Mouse (Mus musculus): Measurements from ENCODE around the gene Spry2. TPM values are rescaled to one million over a fixed set of nuclear protein-coding genes. Genes with fewer than 3 reads are reported as not detected.

Gene Spry2
- polyA plus RNA-seq, 1 experiment = 4.5 TPM

GRCm38 (mm10) chr14:105876375-105876774 lies 20.2 kb downstream of the Spry2 start:
- Histone ChIP-seq H3K27ac (ENCODE audit: insufficient read depth, low read length) (no peak overlapping the region), H3K27me3 (ENCODE audit: control insufficient read depth, insufficient read depth, low read length) (no peaks in the 10 kb centered on the region), H3K4me3 (ENCODE audit: extremely low read depth, insufficient read depth, insufficient read length) (no peak overlapping the region), H3K4me1 (ENCODE audit: control insufficient read depth, insufficient read depth, insufficient read length) (no peaks in the 10 kb centered on the region), H3K36me3 (ENCODE audit: control insufficient read depth, insufficient read depth, low read length) (no peaks in the 10 kb centered on the region)
- no peak for DNase-seq (ENCODE audit: low read depth in 1 of 2, low spot score in 2 of 2)
- TF ChIP-seq POLR2A (IDR thresholded peaks at IDR 0.05; ENCODE audit: low read depth, low read length) (no peak), CTCF (IDR thresholded peaks at IDR 0.05; ENCODE audit: extremely low read depth, insufficient read depth, insufficient read length, insufficient replicate concordance) (no peak)
- 96% methylated on average over 7 of the region's 7 CpGs for WGBS

- no peak for TF ChIP-seq CTCF (IDR thresholded peaks at IDR 0.05; ENCODE audit: extremely low read depth, insufficient read depth, insufficient read length, insufficient replicate concordance)
- no peak for TF ChIP-seq POLR2A (IDR thresholded peaks at IDR 0.05; ENCODE audit: low read depth, low read length)
- WGBS = 87% methylated on average over 14 of the region's 14 CpGs
- no peak overlapping the region for H3K4me3 ChIP-seq (ENCODE audit: extremely low read depth, insufficient read depth, insufficient read length)
Observed at GRCm38 (mm10) chr14:105870370-105870936, 26.2 kb downstream of the Spry2 start.

GRCm38 (mm10) chr14:105865381-105865938 lies 31.2 kb downstream of the Spry2 start:
- Histone ChIP-seq H3K27ac (ENCODE audit: insufficient read depth, low read length) (no peak overlapping the region), H3K27me3 (ENCODE audit: control insufficient read depth, insufficient read depth, low read length) (no peaks in the 10 kb centered on the region), H3K4me3 (ENCODE audit: extremely low read depth, insufficient read depth, insufficient read length) (no peak overlapping the region), H3K36me3 (ENCODE audit: control insufficient read depth, insufficient read depth, low read length) (no peaks in the 10 kb centered on the region), H3K4me1 (ENCODE audit: control insufficient read depth, insufficient read depth, insufficient read length) (no peaks in the 10 kb centered on the region)
- no peak for DNase-seq (ENCODE audit: low read depth in 1 of 2, low spot score in 2 of 2)
- TF ChIP-seq POLR2A (IDR thresholded peaks at IDR 0.05; ENCODE audit: low read depth, low read length) (no peak), CTCF (IDR thresholded peaks at IDR 0.05; ENCODE audit: extremely low read depth, insufficient read depth, insufficient read length, insufficient replicate concordance) (no peak)
- WGBS = 82% methylated on average over 5 of the region's 5 CpGs

More at GRCm38 (mm10) chr14:105870370-105870936, 26.2 kb downstream of the Spry2 start:
- Histone ChIP-seq H3K4me1 (ENCODE audit: control insufficient read depth, insufficient read depth, insufficient read length) (no peaks in the 10 kb centered on the region), H3K36me3 (ENCODE audit: control insufficient read depth, insufficient read depth, low read length) (no peaks in the 10 kb centered on the region), H3K27me3 (ENCODE audit: control insufficient read depth, insufficient read depth, low read length) (no peaks in the 10 kb centered on the region), H3K27ac (ENCODE audit: insufficient read depth, low read length) (no peak overlapping the region)
- no peak for DNase-seq (ENCODE audit: low read depth in 1 of 2, low spot score in 2 of 2)

GRCm38 (mm10) chr14:105862199-105862598 lies 34.4 kb downstream of the Spry2 start:
- H3K27ac ChIP-seq (ENCODE audit: insufficient read depth, low read length) = no peak overlapping the region
- H3K27me3 ChIP-seq (ENCODE audit: control insufficient read depth, insufficient read depth, low read length) = no peaks in the 10 kb centered on the region
- no peaks in the 10 kb centered on the region for H3K4me1 ChIP-seq (ENCODE audit: control insufficient read depth, insufficient read depth, insufficient read length)
- no peak for TF ChIP-seq POLR2A (IDR thresholded peaks at IDR 0.05; ENCODE audit: low read depth, low read length)
- TF ChIP-seq CTCF (IDR thresholded peaks at IDR 0.05; ENCODE audit: extremely low read depth, insufficient read depth, insufficient read length, insufficient replicate concordance) = no peak
- DNase-seq (ENCODE audit: low read depth in 1 of 2, low spot score in 2 of 2) = no peak
- H3K4me3 ChIP-seq (ENCODE audit: extremely low read depth, insufficient read depth, insufficient read length) = no peak overlapping the region
- no peaks in the 10 kb centered on the region for H3K36me3 ChIP-seq (ENCODE audit: control insufficient read depth, insufficient read depth, low read length)
- WGBS = 88% methylated on average over 11 of the region's 11 CpGs

- Histone ChIP-seq H3K27ac (ENCODE audit: insufficient read depth, low read length) (no peak overlapping the region), H3K4me1 (ENCODE audit: control insufficient read depth, insufficient read depth, insufficient read length) (no peaks in the 10 kb centered on the region), H3K4me3 (ENCODE audit: extremely low read depth, insufficient read depth, insufficient read length) (no peak overlapping the region), H3K27me3 (ENCODE audit: control insufficient read depth, insufficient read depth, low read length) (no peaks in the 10 kb centered on the region), H3K36me3 (ENCODE audit: control insufficient read depth, insufficient read depth, low read length) (no peaks in the 10 kb centered on the region)
- no peak for TF ChIP-seq POLR2A (IDR thresholded peaks at IDR 0.05; ENCODE audit: low read depth, low read length)
- TF ChIP-seq CTCF (IDR thresholded peaks at IDR 0.05; ENCODE audit: extremely low read depth, insufficient read depth, insufficient read length, insufficient replicate concordance) = no peak
- WGBS = 77% methylated on average over 6 of the region's 6 CpGs
- DNase-seq (ENCODE audit: low read depth in 1 of 2, low spot score in 2 of 2) = no peak
Observed at GRCm38 (mm10) chr14:105860920-105861319, 35.7 kb downstream of the Spry2 start.

GRCm38 (mm10) chr14:105860276-105860675 lies 36.3 kb downstream of the Spry2 start:
- Histone ChIP-seq H3K27me3 (ENCODE audit: control insufficient read depth, insufficient read depth, low read length) (no peaks in the 10 kb centered on the region), H3K4me3 (ENCODE audit: extremely low read depth, insufficient read depth, insufficient read length) (no peak overlapping the region), H3K4me1 (ENCODE audit: control insufficient read depth, insufficient read depth, insufficient read length) (no peaks in the 10 kb centered on the region), H3K27ac (ENCODE audit: insufficient read depth, low read length) (no peak overlapping the region), H3K36me3 (ENCODE audit: control insufficient read depth, insufficient read depth, low read length) (no peaks in the 10 kb centered on the region)
- 94% methylated on average over 4 of the region's 4 CpGs for WGBS
- no peak for DNase-seq (ENCODE audit: low read depth in 1 of 2, low spot score in 2 of 2)
- TF ChIP-seq POLR2A (IDR thresholded peaks at IDR 0.05; ENCODE audit: low read depth, low read length) = no peak
- no peak for TF ChIP-seq CTCF (IDR thresholded peaks at IDR 0.05; ENCODE audit: extremely low read depth, insufficient read depth, insufficient read length, insufficient replicate concordance)

- no peak overlapping the region for H3K27ac ChIP-seq (ENCODE audit: insufficient read depth, low read length)
- no peak overlapping the region for H3K4me3 ChIP-seq (ENCODE audit: extremely low read depth, insufficient read depth, insufficient read length)
- TF ChIP-seq POLR2A (IDR thresholded peaks at IDR 0.05; ENCODE audit: low read depth, low read length) (no peak), CTCF (IDR thresholded peaks at IDR 0.05; ENCODE audit: extremely low read depth, insufficient read depth, insufficient read length, insufficient replicate concordance) (no peak)
- no peaks in the 10 kb centered on the region for H3K4me1 ChIP-seq (ENCODE audit: control insufficient read depth, insufficient read depth, insufficient read length)
- no peaks in the 10 kb centered on the region for H3K27me3 ChIP-seq (ENCODE audit: control insufficient read depth, insufficient read depth, low read length)
- 73% methylated on average over 2 of the region's 2 CpGs for WGBS
- no peaks in the 10 kb centered on the region for H3K36me3 ChIP-seq (ENCODE audit: control insufficient read depth, insufficient read depth, low read length)
- no peak for DNase-seq (ENCODE audit: low read depth in 1 of 2, low spot score in 2 of 2)
Observed at GRCm38 (mm10) chr14:105859876-105860275, 36.7 kb downstream of the Spry2 start.
